Mouse (Mus musculus): ENCODE data around the gene Gabbr1.
A peak's percentile ranks its signal among the peaks of the same experiment; 100 is the strongest.

Gene Gabbr1

GRCm38 (mm10) chr17:37072730-37073276 lies 27.0 kb downstream of the Gabbr1 start:
- DNase-seq (ENCODE audit: low read depth, low spot score) = no peak

GRCm38 (mm10) chr17:37075181-37075580 lies 29.4 kb downstream of the Gabbr1 start:
- no peak for DNase-seq (ENCODE audit: low read depth, low spot score)

DNA sequence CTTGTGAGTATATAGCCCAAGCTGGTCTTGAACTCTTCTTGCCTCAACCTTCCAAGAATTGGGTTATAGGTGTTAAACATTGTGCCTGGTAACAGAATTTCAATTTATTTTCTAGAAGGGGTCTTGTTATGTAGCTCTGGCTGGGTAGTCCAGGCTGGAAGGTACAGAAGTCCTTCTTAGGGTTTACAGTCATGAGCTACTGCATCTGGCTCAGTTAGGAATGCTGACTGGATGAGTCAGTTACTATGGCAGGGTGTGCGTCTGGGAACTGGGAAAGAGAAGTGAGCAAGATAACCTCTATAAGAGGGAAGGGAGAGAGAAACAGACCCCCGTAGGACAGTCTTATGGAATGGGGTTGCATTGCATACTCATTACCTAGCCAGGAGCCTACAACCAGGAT lies 30.0 kb downstream of the Gabbr1 start:
- DNase-seq (ENCODE audit: low read depth, low spot score) = no peak

GRCm38 (mm10) chr17:37078193-37078592 lies 32.4 kb downstream of the Gabbr1 start:
- no peak for DNase-seq (ENCODE audit: low read depth, low spot score)

DNA sequence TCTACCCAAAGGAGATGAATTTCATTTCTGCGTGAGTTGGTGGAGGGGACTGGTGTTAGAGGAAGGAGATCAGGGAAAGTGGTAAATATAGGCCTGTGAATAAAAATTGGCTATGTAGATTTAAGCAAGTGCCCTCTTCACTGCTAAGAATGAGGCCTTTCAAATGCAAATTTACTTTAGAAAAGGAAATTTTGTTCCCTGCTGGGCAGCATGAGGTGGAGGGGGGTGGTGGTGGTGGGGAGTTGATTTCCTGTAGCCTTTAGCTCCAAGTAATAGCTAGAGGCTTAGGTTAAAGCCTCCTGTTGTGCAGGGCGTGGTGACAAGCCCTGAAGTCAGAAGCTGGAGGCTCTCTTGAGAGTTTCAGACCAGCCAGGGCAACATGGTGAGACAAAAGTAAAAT lies 33.2 kb downstream of the Gabbr1 start:
- peak; percentile 12 for DNase-seq (ENCODE audit: low read depth, low spot score)

GRCm38 (mm10) chr17:37080119-37080518 lies 34.4 kb downstream of the Gabbr1 start:
- peak; percentile 26 for DNase-seq (ENCODE audit: low read depth, low spot score)

DNA sequence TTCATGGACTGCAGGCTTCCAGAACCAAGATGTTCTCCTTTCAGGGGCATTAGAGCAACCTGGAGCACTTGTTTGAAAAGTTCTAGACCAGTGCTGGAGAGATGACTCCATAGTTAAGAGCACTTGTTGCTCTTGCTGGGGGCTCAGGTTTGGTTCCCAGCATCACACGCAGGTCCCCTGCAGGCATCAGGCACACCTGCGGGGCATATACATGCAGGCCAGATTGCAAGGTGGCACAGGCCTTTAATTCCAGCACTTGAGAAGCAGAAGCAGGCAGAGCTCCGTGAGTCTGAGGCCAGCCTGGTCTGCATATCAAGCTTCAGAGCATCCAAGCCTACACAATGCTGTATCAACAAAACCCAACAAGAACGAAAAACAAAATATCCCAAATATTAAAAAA lies 35.9 kb downstream of the Gabbr1 start:
- no peak for DNase-seq (ENCODE audit: low read depth, low spot score)

- DNase-seq (ENCODE audit: low read depth, low spot score) = peak; percentile 80
Observed at GRCm38 (mm10) chr17:37083327-37083726, 37.6 kb downstream of the Gabbr1 start.

DNA sequence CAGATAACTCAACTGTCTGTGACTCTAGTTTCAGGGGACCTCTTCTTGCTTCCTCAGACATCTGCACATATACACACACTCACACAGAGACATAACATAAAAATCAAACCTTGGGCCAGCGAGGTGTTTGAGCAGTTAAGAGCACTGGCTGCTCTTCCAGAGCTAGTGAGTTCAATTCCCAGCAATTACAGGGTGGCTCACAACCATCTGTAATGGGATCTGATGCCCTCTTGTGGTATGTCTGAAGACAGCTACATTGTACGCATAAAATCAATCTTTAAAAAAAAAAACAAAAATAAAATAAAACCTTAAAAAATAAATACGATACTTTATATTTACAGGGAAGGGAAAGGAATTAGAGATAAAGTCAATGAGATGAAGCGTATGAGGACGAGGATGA lies 38.9 kb downstream of the Gabbr1 start:
- DNase-seq (ENCODE audit: low read depth, low spot score) = no peak

DNA sequence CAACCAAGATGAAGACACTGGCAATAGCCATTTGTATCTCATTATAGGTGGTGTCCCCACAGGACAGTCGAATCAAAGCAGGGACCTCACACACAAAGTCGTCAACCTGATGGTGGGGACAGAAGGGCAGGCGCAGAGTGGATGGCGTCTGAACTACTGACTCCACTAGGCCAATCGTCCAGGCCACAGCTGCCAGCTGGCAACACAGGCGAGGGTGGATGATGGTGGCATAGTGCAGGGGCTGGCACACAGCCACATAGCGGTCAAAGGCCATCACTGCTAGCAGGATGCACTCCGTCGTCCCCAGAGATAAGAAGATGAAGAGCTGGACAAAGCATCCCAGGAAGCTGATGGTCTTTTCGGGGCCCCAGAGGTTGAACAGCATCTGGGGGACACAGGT lies 39.8 kb downstream of the Gabbr1 start:
- no peak for DNase-seq (ENCODE audit: low read depth, low spot score)

- no peak for DNase-seq (ENCODE audit: low read depth, low spot score)
Observed at GRCm38 (mm10) chr17:37088399-37088798, 42.6 kb downstream of the Gabbr1 start, which contains the start of gene Olfr90. Gene Olfr90 (minus strand): TSS chr17:37088499.

- no peak for DNase-seq (ENCODE audit: low read depth, low spot score)
Observed at GRCm38 (mm10) chr17:37092198-37092597, 46.4 kb downstream of the Gabbr1 start.

DNA sequence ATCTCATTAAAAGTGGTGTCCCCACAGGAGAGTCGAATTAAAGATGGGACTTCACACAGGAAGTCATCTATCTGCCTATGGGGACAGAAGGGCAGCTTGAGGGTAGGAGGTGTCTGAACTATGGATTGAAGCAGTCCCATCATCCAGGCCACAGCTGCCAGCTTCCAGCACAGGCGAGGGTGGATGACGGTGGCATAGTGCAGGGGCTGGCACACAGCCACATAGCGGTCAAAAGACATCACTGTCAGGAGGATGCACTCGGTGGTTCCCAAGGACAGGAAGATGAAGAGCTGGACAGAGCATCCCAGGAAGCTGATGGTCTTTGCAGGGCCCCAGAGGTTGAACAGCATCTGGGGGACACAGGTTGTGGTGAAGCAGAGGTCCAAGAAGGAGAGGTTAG lies 47.5 kb downstream of the Gabbr1 start:
- DNase-seq (ENCODE audit: low read depth, low spot score) = no peak

DNA sequence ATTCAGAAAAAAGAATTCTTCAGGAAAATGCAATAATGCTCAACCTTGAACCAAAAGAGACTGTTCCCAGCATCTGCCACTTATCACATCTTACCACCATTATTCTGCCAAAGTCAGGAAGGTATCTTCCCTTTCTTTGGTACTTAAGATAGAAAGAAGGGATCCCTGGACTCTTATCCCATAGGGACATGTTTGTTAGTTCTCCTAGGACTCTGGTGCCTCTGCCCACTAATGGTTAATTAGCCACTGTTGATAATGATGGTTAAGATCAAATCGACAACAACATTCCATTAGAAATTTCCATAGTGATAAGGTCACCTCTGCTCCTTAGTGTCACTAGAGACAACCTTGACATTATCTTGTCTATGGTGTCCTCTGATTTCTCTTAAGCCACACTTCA lies 52.4 kb downstream of the Gabbr1 start, which contains the start of gene Olfr91:
TSS of gene Olfr91 (minus strand) at position 101 of the 400 bp plus-strand sequence.
- no peak for DNase-seq (ENCODE audit: low read depth, low spot score)

- DNase-seq (ENCODE audit: low read depth, low spot score) = no peak
Observed at GRCm38 (mm10) chr17:37119988-37120387, 74.2 kb downstream of the Gabbr1 start, which contains the start of gene Olfr92. Gene Olfr92 (minus strand): TSS chr17:37120088.
